Mouse (Mus musculus): ENCODE data around the gene Fance.

DNA sequence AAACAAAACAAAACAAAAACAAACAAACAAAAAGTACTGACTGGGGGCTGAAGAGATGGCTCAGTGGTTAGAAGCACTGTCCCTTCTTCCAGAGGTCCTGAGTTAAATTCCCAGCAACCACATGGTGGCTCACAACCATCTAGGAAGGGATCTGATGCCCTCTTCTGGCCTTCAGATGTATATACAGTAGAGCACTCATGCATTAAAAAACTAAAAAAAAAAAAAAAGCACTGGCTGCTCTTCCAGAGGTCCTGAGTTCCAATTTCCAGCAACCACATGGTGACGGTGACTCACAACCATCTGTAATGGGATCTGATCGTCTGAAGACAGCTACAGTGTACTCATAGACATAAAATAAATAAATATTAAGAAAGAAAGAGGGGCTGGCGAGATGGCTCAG, 2.5 kb upstream of the Fance start:
- TF ChIP-seq GATA1 (IDR thresholded peaks at IDR 0.05; ENCODE audit: borderline replicate concordance, low read length) (no peak), FLI1 (IDR thresholded peaks at IDR 0.05; ENCODE audit: low read length) (no peak)

All from megakaryocyte, embryonic 14.5 days (primary cell).